Comparison of ENCODE assay signal across 8 mouse cellular contexts in genomic region chr13:89741116-89741551, GRCm38 (mm10). TPM values are rescaled to one million over a fixed set of nuclear protein-coding genes. Genes with fewer than 3 reads are reported as not detected.
A peak's percentile ranks its signal among the peaks of the same experiment; 100 is the strongest.
DNase-seq lines count a peak whose midpoint lies in the region; ATAC-seq and TF ChIP-seq lines count a peak whose summit lies in the region.

No protein-coding gene starts in this region.

- WGBS in forebrain, embryonic 12.5 days = 0% methylated on average over 14 of the region's 14 CpGs
- under 1% methylated on average over 14 of the region's 14 CpGs for WGBS in hindbrain, embryonic 13.5 days
- WGBS in liver, postnatal 0 days (ENCODE audit: insufficient replicate concordance) = 4% methylated on average over 14 of the region's 14 CpGs

- H3K27me3 ChIP-seq in forebrain, embryonic 12.5 days = no peaks in the 10 kb centered on the region
- peaks cover 3% of the 10 kb centered on the region; the same call in 1 of the 2 replicates for H3K27me3 ChIP-seq in hindbrain, embryonic 13.5 days
- H3K27me3 ChIP-seq in liver, postnatal 0 days (ENCODE audit: insufficient read depth, low read length) = peaks cover 26% of the 10 kb centered on the region

- no peaks in the 10 kb centered on the region for H3K9me3 ChIP-seq in forebrain, embryonic 12.5 days
- no peaks in the 10 kb centered on the region for H3K9me3 ChIP-seq in hindbrain, embryonic 13.5 days
- H3K9me3 ChIP-seq in liver, postnatal 0 days (ENCODE audit: low read length) = no peaks in the 10 kb centered on the region

- DNase-seq in layer of hippocampus, adult 2 months (ENCODE audit: low spot score in 2 of 2) = peak in 1 of 2 experiments; percentile 23
- no peak for DNase-seq in layer of hippocampus, adult 8-10 months (ENCODE audit: low spot score in 2 of 2)
- peak; percentile 63 for DNase-seq in adipocyte (ENCODE audit: low spot score)
- DNase-seq in liver, postnatal 0 days = peak; percentile 18
- peak; percentile 59 for DNase-seq in retina, embryonic 14.5 days (ENCODE audit: low spot score)

- H3K27ac ChIP-seq in layer of hippocampus, adult 2 months = peak overlapping the region; percentile 69; the same call in 1 of the 2 replicates
- peak overlapping the region; percentile 88 for H3K27ac ChIP-seq in forebrain, embryonic 12.5 days
- H3K27ac ChIP-seq in hindbrain, embryonic 13.5 days = peak overlapping the region; percentile 82
- H3K27ac ChIP-seq in liver, postnatal 0 days (ENCODE audit: low read depth) = no peak overlapping the region

- H3K9ac ChIP-seq in forebrain, embryonic 12.5 days = peak overlapping the region; percentile 82
- peak overlapping the region; percentile 77 for H3K9ac ChIP-seq in hindbrain, embryonic 13.5 days
- H3K9ac ChIP-seq in liver, postnatal 0 days (replicated peaks) = 0 out of 2 replicates have a peak overlapping the region, but pooled peaks have one; percentile 22

- TF ChIP-seq EP300 in liver, postnatal 0 days (IDR thresholded peaks at IDR 0.05; ENCODE audit: low read depth) = no peak

- peak overlapping the region; percentile 66 for H3K4me3 ChIP-seq in layer of hippocampus, adult 2 months
- H3K4me3 ChIP-seq in forebrain, embryonic 12.5 days (replicated peaks) = peak overlapping the region; percentile 68
- H3K4me3 ChIP-seq in hindbrain, embryonic 13.5 days = peak overlapping the region; percentile 59
- H3K4me3 ChIP-seq in liver, postnatal 0 days (ENCODE audit: low read depth, low read length) = peak overlapping the region; percentile 62

- ATAC-seq in forebrain, embryonic 12.5 days (ENCODE audit: low FRiP score) = peak; percentile 34
- peak; percentile 47 for ATAC-seq in hindbrain, embryonic 13.5 days (ENCODE audit: low FRiP score)
- no peak for ATAC-seq in liver, postnatal 0 days
- ATAC-seq in megakaryocyte-erythroid progenitor cell, adult 5-6 weeks (replicated peaks; ENCODE audit: low FRiP score, low TSS enrichment, poor library complexity, severe bottlenecking) = no peak

- no peaks in the 10 kb centered on the region for H3K36me3 ChIP-seq in forebrain, embryonic 12.5 days (replicated peaks)
- H3K36me3 ChIP-seq in hindbrain, embryonic 13.5 days = no peaks in the 10 kb centered on the region
- no peaks in the 10 kb centered on the region for H3K36me3 ChIP-seq in liver, postnatal 0 days (replicated peaks; ENCODE audit: insufficient read depth, low read length)

- peak overlapping the region; percentile 88 for H3K4me2 ChIP-seq in forebrain, embryonic 12.5 days
- H3K4me2 ChIP-seq in hindbrain, embryonic 13.5 days = peak overlapping the region; percentile 97
- H3K4me2 ChIP-seq in liver, postnatal 0 days (ENCODE audit: low read depth, low read length) = peak overlapping the region; percentile 79

- H3K4me1 ChIP-seq in forebrain, embryonic 12.5 days = peaks cover 27% of the 10 kb centered on the region
- H3K4me1 ChIP-seq in hindbrain, embryonic 13.5 days (replicated peaks) = peaks cover 25% of the 10 kb centered on the region
- peaks cover 23% of the 10 kb centered on the region for H3K4me1 ChIP-seq in liver, postnatal 0 days (ENCODE audit: insufficient read depth)

- TF ChIP-seq CTCF in layer of hippocampus, adult 2 months (conservative IDR thresholded peaks at IDR 0.05) = no peak
- TF ChIP-seq CTCF in liver, postnatal 0 days (IDR thresholded peaks at IDR 0.05; ENCODE audit: low read depth) = no peak

RNA-seq across cellular contexts. Expression of gene Vcan, which starts 1.2 kb away (rescaled TPM):
- 10 to 100 TPM; 15.7 to 16.8 TPM for total RNA-seq in layer of hippocampus, adult 2 months (2021)
- total RNA-seq in layer of hippocampus, adult 8-10 months (2022) = 10 to 100 TPM; 15.6 to 17.8 (median 16.7) TPM
- polyA plus RNA-seq in forebrain, embryonic 12.5 days (2016; fragmentation: Nextera tagmentation; extraction: Ambion mirVana) = 65.4 and 65.8 TPM in 2 replicates
- polyA plus RNA-seq in hindbrain, embryonic 13.5 days (2015; fragmentation: Nextera tagmentation; extraction: Ambion mirVana) = 48.2 and 52.4 TPM in 2 replicates
- polyA plus RNA-seq in liver, postnatal 0 days (2015; fragmentation: Nextera tagmentation; extraction: Ambion mirVana) = 0.89 and 1.2 TPM in 2 replicates
- total RNA-seq in megakaryocyte-erythroid progenitor cell, adult 5-6 weeks (2014; fragmentation: Nextera tagmentation) = 0.76 and 0.79 TPM in 2 replicates
- total RNA-seq in megakaryocyte-erythroid progenitor cell, adult 5-6 weeks (2017) = 0.19 TPM in 1 of 2 replicates, not detected in the other

Comparison
In these comparisons a context has a peak if more than half of its experiments do, and no peak if none do; other contexts are left out.
1. DNase-seq: peak in adipocyte (single experiment), liver, postnatal 0 days (single experiment) and retina, embryonic 14.5 days (single experiment); none in layer of hippocampus, adult 8-10 months (0 of 2).
2. ATAC-seq: peak in forebrain, embryonic 12.5 days (single experiment) and hindbrain, embryonic 13.5 days (single experiment); none in liver, postnatal 0 days (single experiment) and megakaryocyte-erythroid progenitor cell, adult 5-6 weeks (single experiment).
3. H3K9ac ChIP-seq: peak in every context shown above with its lines; median percentile 82 in forebrain, embryonic 12.5 days; 77 in hindbrain, embryonic 13.5 days; 22 in liver, postnatal 0 days.
4. RNA of gene Vcan, which starts 1.2 kb away (total RNA-seq): 15.6 to 17.8 TPM in layer of hippocampus, adult 8-10 months and 15.7 to 16.8 TPM in layer of hippocampus, adult 2 months; 0.19 to 0.79 TPM in megakaryocyte-erythroid progenitor cell, adult 5-6 weeks; every median in the first group is over 4 times any median in the second.
5. Peak in every context shown above with its lines, with median percentiles within 50 percentile points of each other: H3K4me3 ChIP-seq and H3K4me2 ChIP-seq.